Mouse (Mus musculus) fat pad, adult 2 months (tissue): ENCODE results near the gene Wdr11.

Experiments
- DNase-seq: peaks from one replicate; pipeline ENCODE4 v3.0.0-alpha.2; 2011; ENCODE audit warnings: low read depth, low spot score; ENCODE audit errors: extremely low read depth

The Wdr11 gene

GRCm38 (mm10) chr7:129680534-129681210 lies 89.0 kb downstream of the Wdr11 start:
- no peak for DNase-seq

GRCm38 (mm10) chr7:129682525-129682924 lies 90.9 kb downstream of the Wdr11 start:
- no peak for DNase-seq

GRCm38 (mm10) chr7:129685326-129685725 lies 93.7 kb downstream of the Wdr11 start:
- no peak for DNase-seq
